Comparison of ENCODE assay signal across 14 mouse cellular contexts in genomic region chr11:113654561-113655270, GRCm38 (mm10). TPM values are rescaled to one million over a fixed set of nuclear protein-coding genes. Genes with fewer than 3 reads are reported as not detected.
A peak's percentile ranks its signal among the peaks of the same experiment; 100 is the strongest.
DNase-seq lines count a peak whose midpoint lies in the region; TF ChIP-seq lines count a peak whose summit lies in the region.
"Had no signal": no experiment of that assay in that cellular context is flagged by ENCODE, and none has a peak within 500 bp of the region (broad histone marks: within the 10 kb centered on the region; RNA-seq: fewer than 3 reads in every experiment).

No protein-coding gene starts in this region.

- peak overlapping the region; percentile 51; the same call in 1 of the 2 replicates for H3K27ac ChIP-seq in layer of hippocampus, adult 2 months
- H3K27ac ChIP-seq: intestine, embryonic 15.5 days had no signal

- DNase-seq in cerebellum, adult 9-10 months = peak; percentile 42
- DNase-seq in cerebellum, adult 8-10 months = no peak
- peak; percentile 48 to 54 for DNase-seq in layer of hippocampus, adult 2 months (ENCODE audit: low spot score in 2 of 2)
- DNase-seq in layer of hippocampus, postnatal 36 days = no peak
- peak; percentile 82 for DNase-seq in brain, embryonic 14.5 days (ENCODE audit: low read depth)
- DNase-seq in left cerebral cortex, postnatal 14 days (ENCODE audit: low spot score in 2 of 2) = peak; percentile 49 to 68
- DNase-seq in retina, postnatal 1 day = no peak
- no peak for DNase-seq in thymus, postnatal 10 days (ENCODE audit: low spot score in 2 of 2)
- DNase-seq: adrenal gland, adult 8-10 months; cerebellum, adult 2 months; gastrocnemius, postnatal 14 days; lung, embryonic 14.5 days had no signal

- TF ChIP-seq POLR2A in brain, embryonic 14.5 days (IDR thresholded peaks at IDR 0.05; ENCODE audit: borderline replicate concordance, extremely low read depth, insufficient read depth, insufficient read length, poor library complexity, severe bottlenecking) = no peak

- intact Hi-C loops in left cerebral cortex, postnatal 14 days (cut with DNase I) = loop anchor here (5.0 kb wide), 1 partner anchor 158 kb away; no protein-coding TSS in a partner anchor

- TF ChIP-seq CTCF in layer of hippocampus, adult 2 months (conservative IDR thresholded peaks at IDR 0.05) = no peak
- no peak for TF ChIP-seq CTCF in brain, embryonic 14.5 days (IDR thresholded peaks at IDR 0.05; ENCODE audit: borderline replicate concordance, extremely low read depth, insufficient read depth, insufficient read length)

- H3K4me3 ChIP-seq in layer of hippocampus, adult 2 months = no peak overlapping the region
- H3K4me3 ChIP-seq: intestine, embryonic 15.5 days had no signal

RNA-seq across cellular contexts. Expression of gene Slc39a11, which starts 4.8 kb away (rescaled TPM):
- 10 to 100 TPM; 21.7 to 23.1 TPM for total RNA-seq in layer of hippocampus, adult 2 months (2021)
- 10 to 100 TPM; 19.8 to 20.8 TPM for total RNA-seq in layer of hippocampus, postnatal 36 days (2021)
- 22.1 and 24.3 TPM in 2 replicates for polyA plus RNA-seq in brain, embryonic 14.5 days (2012; rRNA removed)
- 10 to 100 TPM; 13.9 to 15.3 TPM for total RNA-seq in left cerebral cortex, postnatal 14 days (2021)

RNA-seq across cellular contexts. Expression of gene Cog1, which starts 5.7 kb away (rescaled TPM):
- 10 to 100 TPM; 59.5 to 63.2 TPM for total RNA-seq in layer of hippocampus, adult 2 months (2021)
- 10 to 100 TPM; 55.0 to 59.6 TPM for total RNA-seq in layer of hippocampus, postnatal 36 days (2021)
- 53.0 and 59.8 TPM in 2 replicates for polyA plus RNA-seq in brain, embryonic 14.5 days (2012; rRNA removed)
- 10 to 100 TPM; 36.8 to 38.7 TPM for total RNA-seq in left cerebral cortex, postnatal 14 days (2021)

RNA-seq across cellular contexts. Expression of gene Fam104a, which starts 29.2 kb away (rescaled TPM):
- 10 to 100 TPM; 26.4 to 29.1 TPM for total RNA-seq in layer of hippocampus, adult 2 months (2021)
- total RNA-seq in layer of hippocampus, postnatal 36 days (2021) = 10 to 100 TPM; 26.5 to 26.6 TPM
- polyA plus RNA-seq in brain, embryonic 14.5 days (2012; rRNA removed) = 30.2 and 37.4 TPM in 2 replicates
- 10 to 100 TPM; 22.2 to 26.4 TPM for total RNA-seq in left cerebral cortex, postnatal 14 days (2021)

RNA-seq across cellular contexts. Expression of gene D11Wsu47e, which starts 29.5 kb away (rescaled TPM):
- 10 to 100 TPM; 13.2 to 16.2 TPM for total RNA-seq in layer of hippocampus, adult 2 months (2021)
- total RNA-seq in layer of hippocampus, postnatal 36 days (2021) = 10 to 100 TPM; 15.0 to 17.3 TPM
- 31.4 and 34.3 TPM in 2 replicates for polyA plus RNA-seq in brain, embryonic 14.5 days (2012; rRNA removed)
- 10 to 100 TPM; 12.1 to 12.8 TPM for total RNA-seq in left cerebral cortex, postnatal 14 days (2021)

RNA-seq across cellular contexts. Expression of gene Sstr2, which starts 35.6 kb away (rescaled TPM):
- 10 to 100 TPM; 22.0 to 23.2 TPM for total RNA-seq in layer of hippocampus, adult 2 months (2021)
- 10 to 100 TPM; 22.6 to 23.8 TPM for total RNA-seq in layer of hippocampus, postnatal 36 days (2021)
- 29.0 and 67.3 TPM in 2 replicates for polyA plus RNA-seq in brain, embryonic 14.5 days (2012; rRNA removed)
- 10 to 100 TPM; 35.7 to 36.2 TPM for total RNA-seq in left cerebral cortex, postnatal 14 days (2021)
- total RNA-seq: gastrocnemius, postnatal 14 days had no signal
- polyA plus RNA-seq: G1E had no signal

Comparison
In these comparisons a context has a peak if more than half of its experiments do, and no peak if none do; other contexts are left out.
1. DNase-seq: peak in cerebellum, adult 9-10 months (single experiment), layer of hippocampus, adult 2 months (2 of 2), brain, embryonic 14.5 days (single experiment) and left cerebral cortex, postnatal 14 days (2 of 2); none in cerebellum, adult 8-10 months (single experiment), layer of hippocampus, postnatal 36 days (0 of 2), retina, postnatal 1 day (single experiment) and thymus, postnatal 10 days (0 of 2).